Mouse (Mus musculus) spleen, adult 18-20 months (tissue): ENCODE results near the gene Hsd3b1.
"Not testable (repeated sequence)": the region's sequence is repeated elsewhere in the genome, so short reads cannot be mapped to it uniquely, and the experiment has no call there.

Experiments used
- DNase-seq, 2 experiments: peaks; one replicate each; pipeline ENCODE4 v3.0.0; 2022; ENCODE audit warnings: mixed read lengths in 2 of 2

The Hsd3b1 gene

GRCm38 (mm10) chr3:98859576-98859975 is at the start of gene Hsd3b1:
Gene Hsd3b1 (minus strand): TSS chr3:98859794.
- no peak for DNase-seq

- DNase-seq: no peak
Observed at GRCm38 (mm10) chr3:98897606-98898005, 38.0 kb upstream of the Hsd3b1 start.

GRCm38 (mm10) chr3:98895071-98895601 is 35.5 kb upstream of the Hsd3b1 start:
- no peak for DNase-seq

GRCm38 (mm10) chr3:98893057-98893772 is 33.6 kb upstream of the Hsd3b1 start, which contains the start of gene Hao2:
Gene Hao2 (minus strand): TSS chr3:98893239.
- no peak for DNase-seq

- no peak for DNase-seq
Observed at GRCm38 (mm10) chr3:98890430-98890829, 30.8 kb upstream of the Hsd3b1 start.

GRCm38 (mm10) chr3:98888206-98888605 is 28.6 kb upstream of the Hsd3b1 start:
- no peak for DNase-seq

- no peak for DNase-seq
Observed at GRCm38 (mm10) chr3:98880831-98881230, 21.2 kb upstream of the Hsd3b1 start.

- no peak for DNase-seq
Observed at GRCm38 (mm10) chr3:98880216-98880615, 20.6 kb upstream of the Hsd3b1 start.

- DNase-seq: no peak
Observed at GRCm38 (mm10) chr3:98868219-98868618, 8.6 kb upstream of the Hsd3b1 start.

- no peak for DNase-seq
Observed at GRCm38 (mm10) chr3:98862800-98863199, 3.2 kb upstream of the Hsd3b1 start.

GRCm38 (mm10) chr3:98858051-98858450 is 1.5 kb downstream of the Hsd3b1 start:
- no peak for DNase-seq

- no peak for DNase-seq
Observed at GRCm38 (mm10) chr3:98856892-98857291, 2.7 kb downstream of the Hsd3b1 start.

- no peak for DNase-seq
Observed at GRCm38 (mm10) chr3:98855160-98855559, 4.4 kb downstream of the Hsd3b1 start.

GRCm38 (mm10) chr3:98853685-98854084 is 5.9 kb downstream of the Hsd3b1 start:
- no peak for DNase-seq

- no peak for DNase-seq
Observed at GRCm38 (mm10) chr3:98853051-98853450, 6.5 kb downstream of the Hsd3b1 start.

GRCm38 (mm10) chr3:98852631-98853030 is 7.0 kb downstream of the Hsd3b1 start:
- no peak for DNase-seq

- DNase-seq: no peak
Observed at GRCm38 (mm10) chr3:98851853-98852252, 7.7 kb downstream of the Hsd3b1 start.

- no peak for DNase-seq
Observed at GRCm38 (mm10) chr3:98850262-98850661, 9.3 kb downstream of the Hsd3b1 start.

- DNase-seq: no peak
Observed at GRCm38 (mm10) chr3:98848898-98849297, 10.7 kb downstream of the Hsd3b1 start.

- no peak for DNase-seq
Observed at GRCm38 (mm10) chr3:98814101-98814670, 45.4 kb downstream of the Hsd3b1 start, which contains the start of gene Hsd3b6. Gene Hsd3b6 (minus strand): TSS chr3:98814443.

GRCm38 (mm10) chr3:98812653-98813052 is 46.9 kb downstream of the Hsd3b1 start:
- DNase-seq: not testable (repeated sequence)

- DNase-seq: not testable (repeated sequence)
Observed at GRCm38 (mm10) chr3:98805032-98805431, 54.6 kb downstream of the Hsd3b1 start.
